Mouse (Mus musculus): ENCODE results near the gene Zbtb46. TPM values are rescaled to one million over a fixed set of nuclear protein-coding genes. Genes with fewer than 3 reads are reported as not detected.

Gene Zbtb46
- polyA plus RNA-seq, 1 experiment from 2014 or later = 16.1 TPM

DNA sequence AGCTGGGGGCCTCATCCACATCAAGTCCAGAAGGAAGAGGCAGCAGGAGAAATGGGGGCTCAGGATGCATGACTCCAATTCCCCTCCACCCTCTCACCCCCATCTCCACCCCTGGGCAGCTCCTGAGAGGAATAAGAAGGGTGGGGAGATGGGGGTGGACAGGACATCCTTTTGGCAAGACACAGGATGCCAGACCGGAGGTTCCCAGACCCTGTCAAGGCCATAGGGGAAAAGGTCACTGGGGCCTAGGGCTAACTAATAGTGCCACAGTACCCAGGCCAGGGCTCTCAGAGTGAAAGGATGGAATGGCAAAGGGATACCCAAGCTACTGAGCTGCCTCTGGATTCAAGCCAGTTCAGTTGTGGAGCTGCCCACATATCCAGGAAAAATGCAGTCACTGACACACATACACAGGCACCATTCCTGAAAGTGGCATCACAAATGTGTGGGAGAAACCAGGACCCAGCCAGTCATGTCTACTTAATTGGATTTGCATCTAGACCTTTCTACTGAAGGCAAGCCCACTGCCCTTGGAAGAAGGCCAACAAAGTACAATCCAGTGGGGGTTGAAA, 13.1 kb upstream of the Zbtb46 start:
- no peaks in the 10 kb centered on the region for H3K4me1 ChIP-seq (replicated peaks; ENCODE audit: control insufficient read depth, insufficient read depth, low read length)
- 100% methylated on average over 1 of the region's 1 CpGs for WGBS
- ATAC-seq (replicated peaks; ENCODE audit: low FRiP score) = no peak
- no peaks in the 10 kb centered on the region for H3K9me3 ChIP-seq (ENCODE audit: control insufficient read depth, low read length)
- H3K27me3 ChIP-seq (ENCODE audit: control insufficient read depth, insufficient read depth, low read length) = no peaks in the 10 kb centered on the region
- H3K4me3 ChIP-seq (ENCODE audit: low read depth, low read length) = no peak overlapping the region
- H3K9ac ChIP-seq (ENCODE audit: low read length) = no peak overlapping the region
- no peaks in the 10 kb centered on the region for H3K36me3 ChIP-seq (ENCODE audit: control insufficient read depth, insufficient read depth, low read length)
- no peak overlapping the region for H3K4me2 ChIP-seq (ENCODE audit: low read depth, low read length, severe bottlenecking)
- DNase-seq (ENCODE audit: low spot score) = no peak
- H3K27ac ChIP-seq (ENCODE audit: low read depth, low read length) = no peak overlapping the region

DNA sequence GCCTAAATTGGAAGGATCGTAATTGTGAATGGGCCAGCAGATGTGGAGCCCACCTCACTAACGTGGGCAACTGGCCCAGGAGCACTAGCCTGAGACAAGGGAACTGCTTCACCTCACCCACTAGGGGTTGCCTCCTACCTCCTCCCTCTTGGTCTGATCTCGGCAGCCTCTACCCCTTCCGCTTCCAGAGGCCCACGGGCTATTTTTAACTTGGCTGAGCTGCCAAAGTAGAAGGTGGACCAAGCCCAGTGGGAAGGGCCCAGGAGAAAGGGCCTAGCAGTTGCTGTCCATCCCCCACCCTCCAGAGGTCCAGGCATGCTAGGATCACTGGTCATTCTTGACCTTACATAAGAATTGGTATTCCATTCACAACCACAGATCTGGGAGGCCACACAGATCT, 12.0 kb upstream of the Zbtb46 start:
- no peak overlapping the region for H3K4me3 ChIP-seq (ENCODE audit: low read depth, low read length)
- no peaks in the 10 kb centered on the region for H3K36me3 ChIP-seq (ENCODE audit: control insufficient read depth, insufficient read depth, low read length)
- H3K9ac ChIP-seq (ENCODE audit: low read length) = no peak overlapping the region
- no peak overlapping the region for H3K27ac ChIP-seq (ENCODE audit: low read depth, low read length)
- H3K4me1 ChIP-seq (replicated peaks; ENCODE audit: control insufficient read depth, insufficient read depth, low read length) = no peaks in the 10 kb centered on the region
- no peak for ATAC-seq (replicated peaks; ENCODE audit: low FRiP score)
- H3K4me2 ChIP-seq (ENCODE audit: low read depth, low read length, severe bottlenecking) = no peak overlapping the region
- 59% methylated on average over 5 of the region's 5 CpGs for WGBS
- no peaks in the 10 kb centered on the region for H3K9me3 ChIP-seq (ENCODE audit: control insufficient read depth, low read length)
- H3K27me3 ChIP-seq (ENCODE audit: control insufficient read depth, insufficient read depth, low read length) = no peaks in the 10 kb centered on the region
- DNase-seq (ENCODE audit: low spot score) = no peak

DNA sequence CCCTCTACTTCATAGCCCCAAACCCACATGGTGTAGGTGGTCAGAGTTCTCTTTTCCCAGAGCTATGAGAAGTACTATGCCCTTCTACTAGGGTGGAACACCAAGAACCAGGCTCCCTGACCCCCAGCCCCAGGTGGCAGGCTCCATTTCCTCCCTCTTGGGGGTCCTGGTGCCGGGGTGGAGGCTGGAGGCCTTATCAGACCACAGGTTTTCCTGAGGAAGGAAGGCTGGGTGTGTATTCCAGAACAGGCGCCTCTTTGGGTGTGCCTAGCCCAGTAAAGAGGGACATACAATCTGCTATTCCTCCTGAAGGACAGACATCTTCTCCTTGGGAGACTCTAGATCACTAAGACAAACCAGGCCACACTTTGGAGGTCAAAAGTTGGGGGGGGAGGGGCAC, 11.1 kb upstream of the Zbtb46 start:
- ATAC-seq (replicated peaks; ENCODE audit: low FRiP score) (no peak), DNase-seq (ENCODE audit: low spot score) (no peak)
- H3K9ac ChIP-seq (ENCODE audit: low read length) = no peak overlapping the region
- 66% methylated on average over 2 of the region's 2 CpGs for WGBS
- no peak overlapping the region for H3K4me3 ChIP-seq (ENCODE audit: low read depth, low read length)
- no peak overlapping the region for H3K4me2 ChIP-seq (ENCODE audit: low read depth, low read length, severe bottlenecking)
- no peaks in the 10 kb centered on the region for H3K36me3 ChIP-seq (ENCODE audit: control insufficient read depth, insufficient read depth, low read length)
- H3K27me3 ChIP-seq (ENCODE audit: control insufficient read depth, insufficient read depth, low read length) = no peaks in the 10 kb centered on the region
- H3K4me1 ChIP-seq (replicated peaks; ENCODE audit: control insufficient read depth, insufficient read depth, low read length) = no peaks in the 10 kb centered on the region
- H3K27ac ChIP-seq (ENCODE audit: low read depth, low read length) = no peak overlapping the region
- no peaks in the 10 kb centered on the region for H3K9me3 ChIP-seq (ENCODE audit: control insufficient read depth, low read length)

DNA sequence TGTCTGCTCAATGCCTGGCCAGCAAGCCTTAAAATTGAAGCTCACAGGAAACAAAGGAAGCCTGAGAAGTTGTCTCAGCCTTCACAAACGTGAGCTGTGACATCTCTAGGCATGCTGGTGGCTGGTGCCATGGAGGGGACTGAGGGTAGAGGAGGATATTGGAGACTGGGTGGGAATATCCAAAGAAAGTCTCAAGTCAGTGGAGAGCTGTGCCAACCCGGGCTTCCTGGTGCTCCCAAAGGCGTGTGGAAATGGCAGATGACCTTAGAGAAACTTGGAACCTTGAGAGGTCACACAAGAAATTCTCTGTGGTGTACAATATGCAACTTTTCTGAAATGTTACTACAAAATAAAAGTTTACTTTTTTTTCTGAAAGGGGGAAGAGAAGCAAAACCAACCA, 6.2 kb upstream of the Zbtb46 start:
- Histone ChIP-seq H3K4me2 (ENCODE audit: low read depth, low read length, severe bottlenecking) (no peak overlapping the region), H3K36me3 (ENCODE audit: control insufficient read depth, insufficient read depth, low read length) (no peaks in the 10 kb centered on the region), H3K27ac (ENCODE audit: low read depth, low read length) (no peak overlapping the region), H3K9ac (ENCODE audit: low read length) (no peak overlapping the region), H3K4me3 (ENCODE audit: low read depth, low read length) (no peak overlapping the region), H3K27me3 (ENCODE audit: control insufficient read depth, insufficient read depth, low read length) (no peaks in the 10 kb centered on the region), H3K9me3 (ENCODE audit: control insufficient read depth, low read length) (no peaks in the 10 kb centered on the region), H3K4me1 (replicated peaks; ENCODE audit: control insufficient read depth, insufficient read depth, low read length) (peaks cover 2% of the 10 kb centered on the region; the same call in 1 of the 2 replicates)
- no peak for ATAC-seq (replicated peaks; ENCODE audit: low FRiP score)
- no peak for DNase-seq (ENCODE audit: low spot score)
- WGBS = 60% methylated on average over 3 of the region's 3 CpGs

DNA sequence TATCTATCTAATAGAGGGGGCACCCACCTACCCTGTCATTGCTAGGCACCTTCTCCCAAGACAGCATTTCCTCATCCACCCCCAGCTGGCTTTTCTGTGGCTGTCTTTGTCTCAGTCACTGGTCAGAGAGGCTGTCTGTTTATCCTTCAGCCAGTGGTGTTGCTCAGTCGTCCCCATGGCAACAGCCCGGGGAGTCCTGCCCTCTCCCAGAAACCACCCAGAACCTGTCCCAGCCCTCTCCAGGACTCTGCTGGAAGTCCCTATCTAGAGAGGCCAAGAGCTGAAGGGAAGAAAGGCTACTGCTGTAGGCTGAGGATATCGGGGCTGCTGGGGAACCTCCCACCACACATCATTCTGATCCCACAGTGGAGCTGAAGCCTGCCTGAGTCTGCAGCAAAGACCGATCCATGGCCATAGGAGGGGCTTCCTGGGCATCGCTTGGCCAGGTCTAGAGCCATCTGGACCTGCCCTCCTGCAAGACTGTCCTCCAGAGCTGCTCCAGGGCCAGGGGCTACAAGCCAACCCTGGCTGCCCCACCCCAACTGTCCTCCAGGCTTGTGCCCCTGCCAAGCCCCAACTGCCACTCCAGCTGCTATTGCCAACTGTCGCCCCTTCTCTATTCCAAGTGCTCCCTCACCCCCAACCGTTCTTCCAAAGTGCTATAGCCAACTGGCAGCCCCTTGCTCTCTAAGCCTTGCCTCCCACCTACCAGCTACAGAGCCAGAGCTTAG, 3.9 kb upstream of the Zbtb46 start:
- Histone ChIP-seq H3K4me3 (ENCODE audit: low read depth, low read length) (no peak overlapping the region), H3K36me3 (ENCODE audit: control insufficient read depth, insufficient read depth, low read length) (no peaks in the 10 kb centered on the region), H3K4me1 (replicated peaks; ENCODE audit: control insufficient read depth, insufficient read depth, low read length) (peaks cover 2% of the 10 kb centered on the region; the same call in 1 of the 2 replicates), H3K9ac (ENCODE audit: low read length) (no peak overlapping the region), H3K27ac (ENCODE audit: low read depth, low read length) (no peak overlapping the region), H3K27me3 (ENCODE audit: control insufficient read depth, insufficient read depth, low read length) (no peaks in the 10 kb centered on the region; the same call in 1 of the 2 replicates), H3K9me3 (ENCODE audit: control insufficient read depth, low read length) (no peaks in the 10 kb centered on the region), H3K4me2 (ENCODE audit: low read depth, low read length, severe bottlenecking) (no peak overlapping the region)
- 48% methylated on average over 7 of the region's 7 CpGs for WGBS
- ATAC-seq (replicated peaks; ENCODE audit: low FRiP score) = no peak
- DNase-seq (ENCODE audit: low spot score) = peak; percentile 58

DNA sequence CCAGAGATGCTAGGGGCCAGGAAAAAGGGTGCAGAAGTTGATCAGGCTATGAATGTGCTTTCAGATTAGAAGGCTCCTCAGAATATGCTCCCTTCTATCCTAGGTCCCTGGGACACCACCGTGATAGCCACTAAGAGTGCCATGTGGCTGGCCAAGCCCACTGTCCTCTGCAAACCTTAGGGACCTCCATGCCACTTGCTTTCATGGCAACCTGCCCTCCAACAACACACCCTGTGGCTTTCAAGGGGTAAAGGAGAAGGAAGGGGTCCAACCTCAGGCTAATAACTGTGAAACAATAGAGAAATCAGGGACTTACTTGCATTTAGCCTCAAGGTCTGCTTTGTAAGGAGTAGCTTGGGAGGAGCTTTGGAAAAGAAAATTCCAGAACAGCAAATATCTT, 3.4 kb upstream of the Zbtb46 start:
- no peak for DNase-seq (ENCODE audit: low spot score)
- no peaks in the 10 kb centered on the region for H3K36me3 ChIP-seq (ENCODE audit: control insufficient read depth, insufficient read depth, low read length)
- no peak for ATAC-seq (replicated peaks; ENCODE audit: low FRiP score)
- H3K4me2 ChIP-seq (ENCODE audit: low read depth, low read length, severe bottlenecking) = no peak overlapping the region
- no peak overlapping the region for H3K9ac ChIP-seq (ENCODE audit: low read length)
- H3K27ac ChIP-seq (ENCODE audit: low read depth, low read length) = no peak overlapping the region
- no peaks in the 10 kb centered on the region for H3K9me3 ChIP-seq (ENCODE audit: control insufficient read depth, low read length)
- H3K27me3 ChIP-seq (ENCODE audit: control insufficient read depth, insufficient read depth, low read length) = no peaks in the 10 kb centered on the region; the same call in 1 of the 2 replicates
- no peak overlapping the region for H3K4me3 ChIP-seq (ENCODE audit: low read depth, low read length)
- WGBS = 100% methylated on average over 1 of the region's 1 CpGs
- H3K4me1 ChIP-seq (replicated peaks; ENCODE audit: control insufficient read depth, insufficient read depth, low read length) = peaks cover 4% of the 10 kb centered on the region; the same call in 1 of the 2 replicates

DNA sequence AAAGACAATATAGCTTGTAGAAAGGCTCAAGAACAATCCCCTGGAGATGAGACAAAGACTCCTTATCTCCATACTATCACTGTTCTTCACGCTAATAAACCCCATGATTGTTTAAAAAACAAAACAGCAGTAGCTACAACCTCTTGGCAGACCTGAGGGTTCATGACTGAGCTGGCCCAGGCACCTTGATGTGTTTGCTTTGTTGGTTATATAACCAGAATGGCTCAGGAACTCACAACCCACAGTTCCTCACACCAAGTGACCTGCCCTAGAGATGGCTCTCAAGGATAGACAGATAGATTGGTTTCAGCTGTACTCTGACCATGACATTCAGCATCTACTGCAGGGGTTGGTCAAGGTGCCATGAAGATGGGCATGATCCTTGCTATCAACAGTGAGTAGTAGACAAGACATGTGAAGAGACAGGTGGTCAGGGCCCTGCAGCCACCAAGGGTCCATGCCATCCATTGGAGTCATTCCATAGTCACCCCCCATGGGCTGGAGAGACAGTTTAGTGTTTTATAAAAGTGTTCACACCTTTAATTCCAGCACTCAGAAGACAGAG, 2.4 kb upstream of the Zbtb46 start:
- H3K36me3 ChIP-seq (ENCODE audit: control insufficient read depth, insufficient read depth, low read length) = no peaks in the 10 kb centered on the region
- H3K4me3 ChIP-seq (ENCODE audit: low read depth, low read length) = no peak overlapping the region
- WGBS = 94% methylated on average over 1 of the region's 1 CpGs
- no peak overlapping the region for H3K4me2 ChIP-seq (ENCODE audit: low read depth, low read length, severe bottlenecking)
- DNase-seq (ENCODE audit: low spot score) = no peak
- no peaks in the 10 kb centered on the region for H3K9me3 ChIP-seq (ENCODE audit: control insufficient read depth, low read length)
- peaks cover 4% of the 10 kb centered on the region; the same call in 1 of the 2 replicates for H3K4me1 ChIP-seq (replicated peaks; ENCODE audit: control insufficient read depth, insufficient read depth, low read length)
- no peak for ATAC-seq (replicated peaks; ENCODE audit: low FRiP score)
- no peaks in the 10 kb centered on the region; the same call in 1 of the 2 replicates for H3K27me3 ChIP-seq (ENCODE audit: control insufficient read depth, insufficient read depth, low read length)
- H3K27ac ChIP-seq (ENCODE audit: low read depth, low read length) = no peak overlapping the region
- no peak overlapping the region for H3K9ac ChIP-seq (ENCODE audit: low read length)

DNA sequence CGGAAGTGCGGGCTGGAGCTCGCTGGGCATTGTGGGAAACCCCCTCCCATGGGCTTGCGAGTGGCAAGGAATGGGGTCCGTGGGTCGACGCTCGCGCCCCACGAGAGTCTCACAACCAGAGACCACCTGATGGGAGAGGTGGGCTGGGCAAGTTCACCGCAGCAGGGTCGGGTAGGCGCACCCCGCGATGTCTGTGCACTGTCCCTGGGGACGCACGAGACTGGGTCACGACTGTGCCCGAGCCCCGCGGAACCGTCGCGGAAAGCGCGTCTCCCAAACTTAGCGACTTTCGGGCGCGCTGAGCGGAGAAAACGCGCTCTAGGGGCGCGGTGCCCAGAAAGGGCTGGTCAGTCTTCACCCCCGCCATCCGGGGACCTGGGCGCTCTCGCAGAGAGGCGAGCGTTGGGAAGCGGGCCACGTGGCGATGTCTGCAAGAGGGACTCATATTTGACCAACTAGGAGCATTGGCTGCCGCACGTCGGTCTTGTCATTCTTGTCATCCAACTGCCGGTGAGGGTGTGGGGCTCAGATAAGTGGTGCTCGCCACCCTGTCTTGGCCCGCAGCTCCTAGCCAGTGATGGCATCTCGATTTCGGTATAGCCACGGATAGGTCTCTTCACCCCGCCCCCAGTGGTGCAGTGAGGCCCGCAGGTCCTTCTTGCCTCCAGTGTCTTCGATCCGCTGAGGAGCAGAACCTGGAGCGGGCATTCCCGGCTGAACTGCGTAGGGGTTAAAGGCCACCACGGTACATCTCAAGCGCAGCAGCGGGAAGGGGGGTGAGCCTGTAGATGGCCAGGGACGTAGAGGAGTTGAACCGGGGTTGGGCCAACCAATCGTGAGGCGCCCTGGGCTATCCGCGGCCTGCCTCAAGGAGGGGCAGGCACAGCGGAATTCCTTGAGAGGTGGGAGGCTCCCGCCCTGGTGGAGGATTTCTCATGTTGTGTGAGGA, 721 bp upstream of the Zbtb46 start:
- no peaks in the 10 kb centered on the region for H3K36me3 ChIP-seq (ENCODE audit: control insufficient read depth, insufficient read depth, low read length)
- H3K4me3 ChIP-seq (ENCODE audit: low read depth, low read length) = peak overlapping the region; percentile 94
- DNase-seq (ENCODE audit: low spot score) = peak; percentile 78
- peaks cover 4% of the 10 kb centered on the region; the same call in 1 of the 2 replicates for H3K4me1 ChIP-seq (replicated peaks; ENCODE audit: control insufficient read depth, insufficient read depth, low read length)
- WGBS = under 1% methylated on average over 68 of the region's 71 CpGs
- no peaks in the 10 kb centered on the region; the same call in 1 of the 2 replicates for H3K27me3 ChIP-seq (ENCODE audit: control insufficient read depth, insufficient read depth, low read length)
- H3K9ac ChIP-seq (ENCODE audit: low read length) = peak overlapping the region; percentile 67
- no peak overlapping the region for H3K27ac ChIP-seq (ENCODE audit: low read depth, low read length)
- H3K4me2 ChIP-seq (ENCODE audit: low read depth, low read length, severe bottlenecking) = peak overlapping the region; percentile 93
- H3K9me3 ChIP-seq (ENCODE audit: control insufficient read depth, low read length) = no peaks in the 10 kb centered on the region
- ATAC-seq (replicated peaks; ENCODE audit: low FRiP score) = peak; percentile 72
